Mouse (Mus musculus): ENCODE measurements at regions not wholly inside any gene's neighbourhood (a gene's known extent, or its start where the extent isn't known, plus 50 kb on each side); places are given as distances from the start of the nearest gene placed in this dataset.

- TF ChIP-seq CTCF (IDR thresholded peaks at IDR 0.05; ENCODE audit: low read depth), result no peak
- no peak for TF ChIP-seq EP300 (IDR thresholded peaks at IDR 0.05; ENCODE audit: low read depth)
Observed at GRCm38 (mm10) chr12:109949231-109949965, 329.5 kb upstream of the Dio3 start.

Measured in liver, postnatal 0 days (tissue).